Mouse (Mus musculus) hindbrain, embryonic 14.5 days (tissue): ENCODE data around the gene Mphosph9. TPM values are rescaled to one million over a fixed set of nuclear protein-coding genes. Genes with fewer than 3 reads are reported as not detected.

Experiments
- ATAC-seq: fragments of 200-750 bp; cut with Nextera tagmentation; 2 replicates; pipeline ENCODE4 v1.8.0; 2017; ENCODE audit warnings: moderate number of reproducible peaks, mild to moderate bottlenecking, moderate TSS enrichment, moderate library complexity; ENCODE audit not compliant: low FRiP score
- DNase-seq: peaks from one replicate; pipeline ENCODE4 v3.0.0-alpha.2; 2015; ENCODE audit warnings: low spot score
- H3K27ac ChIP-seq: fragments of 300-500 bp; sonication (generic); 2 replicates; pipeline ENCODE4 v1.5.1; 2014; ENCODE audit warnings: mild to moderate bottlenecking, moderate library complexity
- H3K27me3 ChIP-seq: fragments of 300-500 bp; sonication (generic); 2 replicates; pipeline ENCODE4 v1.6.1; 2014; ENCODE audit warnings: mild to moderate bottlenecking, low read length, mixed read lengths; ENCODE audit not compliant: control insufficient read depth, insufficient read depth
- H3K36me3 ChIP-seq: fragments of 300-500 bp; sonication (generic); replicated peaks from 2 replicates; pipeline ENCODE4 v1.6.1; 2014; ENCODE audit not compliant: control insufficient read depth, insufficient read depth
- H3K4me1 ChIP-seq: fragments of 300-500 bp; sonication (generic); replicated peaks from 2 replicates; pipeline ENCODE4 v1.6.1; 2014; ENCODE audit warnings: antibody characterized with exemption, low read length, mixed read lengths; ENCODE audit not compliant: control insufficient read depth, insufficient read depth
- H3K4me2 ChIP-seq: fragments of 300-500 bp; sonication (generic); replicated peaks from 2 replicates; pipeline ENCODE4 v1.6.1; 2014; ENCODE audit warnings: mild to moderate bottlenecking, moderate library complexity
- H3K4me3 ChIP-seq: fragments of 300-500 bp; sonication (generic); replicated peaks from 2 replicates; pipeline ENCODE4 v1.5.1; 2014; ENCODE audit warnings: mild to moderate bottlenecking, low read length
- H3K9ac ChIP-seq: fragments of 300-500 bp; sonication (generic); 2 replicates; pipeline ENCODE4 v1.6.1; 2014
- H3K9me3 ChIP-seq: fragments of 300-500 bp; sonication (generic); 2 replicates; pipeline ENCODE4 v1.6.1; 2016; ENCODE audit warnings: low read length; ENCODE audit not compliant: control insufficient read depth
- WGBS: fragments of 180-500 bp; shearing (Covaris S2); extraction: QIAGEN DNeasy Blood & Tissue Kit; methylation state at CpG from one replicate; pipeline ENCODE4 v1.1.7; 2014; 5-methylcytosine and 5-hydroxymethylcytosine counted together
- polyA plus RNA-seq: library from polyadenylated mRNA; unstranded; fragments of >200 nt; fragmentation: Nextera tagmentation; extraction: Ambion mirVana; gene quantifications from 2 replicates; pipeline ENCODE4 v1.2.1, GENCODE M21; 2014

Mphosph9 gene
- polyA plus RNA-seq, 1 experiment from 2014 or later = 12.6 TPM

DNA sequence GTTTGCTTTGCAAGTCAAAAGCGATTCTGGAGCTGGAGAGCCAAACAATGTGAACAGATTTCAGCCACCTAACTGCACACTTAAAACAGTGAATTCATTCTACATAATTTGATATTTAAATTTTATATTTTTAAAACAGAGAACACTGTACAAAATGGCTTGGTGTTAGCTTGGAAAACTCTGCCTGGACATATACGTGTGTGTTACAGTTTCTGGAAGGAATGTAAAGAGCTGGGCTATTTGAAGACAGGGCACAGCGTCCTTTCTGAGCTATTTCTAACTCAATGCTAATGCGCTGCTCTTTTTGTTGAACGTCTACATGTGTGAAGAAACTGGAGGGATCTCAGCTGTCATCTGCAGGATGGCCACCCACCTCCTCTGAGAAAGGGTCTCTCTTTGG is 33.8 kb downstream of the Mphosph9 start:
- Histone ChIP-seq H3K9ac (no peak overlapping the region), H3K4me3 (no peak overlapping the region), H3K27ac (no peak overlapping the region), H3K4me1 (no peaks in the 10 kb centered on the region), H3K4me2 (no peak overlapping the region), H3K9me3 (no peaks in the 10 kb centered on the region), H3K36me3 (peaks cover 85% of the 10 kb centered on the region), H3K27me3 (no peaks in the 10 kb centered on the region)
- ATAC-seq = no peak
- 93% methylated on average over 5 of the region's 5 CpGs for WGBS
- DNase-seq = no peak

DNA sequence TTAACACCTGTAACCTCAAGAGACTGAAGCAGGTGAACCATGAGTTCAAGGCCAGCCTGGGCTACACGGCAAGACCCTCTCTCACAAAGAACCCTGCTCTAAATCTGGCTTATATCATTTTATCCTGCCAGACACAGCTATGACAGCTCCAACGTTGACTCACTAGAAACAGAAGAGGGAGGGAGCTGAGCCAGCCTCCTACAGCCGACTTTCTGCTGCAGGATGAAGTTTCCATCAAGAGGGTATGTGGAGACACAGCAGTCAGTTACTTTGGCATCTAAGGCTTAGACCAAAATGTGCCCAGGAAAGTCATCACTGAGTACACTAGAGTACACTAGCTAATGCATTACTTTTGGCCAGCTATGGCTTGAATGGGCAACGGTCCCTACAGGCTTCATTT is 37.6 kb downstream of the Mphosph9 start:
- DNase-seq (no peak), ATAC-seq (no peak)
- H3K4me2 ChIP-seq = no peak overlapping the region
- H3K4me1 ChIP-seq = no peaks in the 10 kb centered on the region
- peaks cover 92% of the 10 kb centered on the region for H3K36me3 ChIP-seq
- H3K27ac ChIP-seq = no peak overlapping the region
- 97% methylated on average over 4 of the region's 4 CpGs for WGBS
- no peak overlapping the region for H3K4me3 ChIP-seq
- no peaks in the 10 kb centered on the region for H3K27me3 ChIP-seq
- H3K9me3 ChIP-seq = no peaks in the 10 kb centered on the region
- no peak overlapping the region for H3K9ac ChIP-seq

DNA sequence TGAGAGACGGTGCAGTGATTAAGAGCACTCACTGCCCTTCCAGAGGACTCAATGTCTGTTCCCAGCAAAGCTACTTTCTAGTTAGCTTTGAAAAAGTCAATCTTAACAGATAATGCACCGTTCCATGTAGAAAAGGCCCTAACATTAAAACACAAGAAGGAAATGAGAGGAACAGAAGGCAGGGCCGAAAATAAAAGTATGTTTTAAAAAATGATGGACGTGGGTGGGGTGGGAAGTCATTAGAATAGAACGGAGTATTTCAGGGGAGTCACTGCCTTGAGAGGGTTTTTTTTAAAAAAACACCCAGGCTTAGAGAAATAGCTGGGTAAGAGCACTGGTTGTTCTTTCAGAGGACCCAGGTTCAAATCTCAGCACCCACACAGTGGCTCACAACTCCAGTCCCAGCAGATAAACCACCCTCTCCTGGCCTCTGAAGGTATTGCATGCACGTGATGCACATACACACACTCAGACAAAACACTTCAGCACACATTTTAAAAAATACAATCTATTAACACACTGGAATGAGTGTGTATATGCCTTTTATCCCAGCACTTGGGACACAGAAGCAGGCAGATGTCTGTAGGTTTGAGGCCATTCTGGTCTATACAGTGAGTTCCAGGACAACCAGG is 40.0 kb downstream of the Mphosph9 start:
- DNase-seq = no peak
- no peak for ATAC-seq
- Histone ChIP-seq H3K4me2 (no peak overlapping the region), H3K4me1 (no peaks in the 10 kb centered on the region), H3K27me3 (no peaks in the 10 kb centered on the region), H3K27ac (no peak overlapping the region), H3K4me3 (no peak overlapping the region), H3K9ac (no peak overlapping the region), H3K36me3 (peaks cover 87% of the 10 kb centered on the region), H3K9me3 (no peaks in the 10 kb centered on the region)
- 98% methylated on average over 6 of the region's 6 CpGs for WGBS

DNA sequence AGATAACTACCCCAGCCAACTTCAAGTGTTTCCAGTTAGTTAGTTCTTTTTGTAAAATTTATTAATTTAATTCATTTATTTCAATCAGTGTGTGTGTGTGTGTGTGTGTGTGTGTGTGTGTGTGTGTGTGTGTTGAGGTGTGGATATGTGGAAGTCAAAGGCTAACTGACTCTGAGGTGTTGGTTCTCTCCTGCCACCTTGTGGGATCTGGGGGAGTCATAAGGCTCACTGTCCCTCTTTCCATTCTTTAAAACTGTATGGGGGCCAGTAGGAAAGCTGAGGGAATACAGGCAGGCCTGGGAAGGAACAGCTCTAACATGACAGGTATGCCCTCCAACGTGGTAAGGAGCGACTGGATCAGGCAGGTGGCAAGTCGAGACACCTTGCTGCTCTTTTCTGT is 43.4 kb downstream of the Mphosph9 start:
- Histone ChIP-seq H3K4me2 (no peak overlapping the region), H3K27me3 (no peaks in the 10 kb centered on the region), H3K27ac (no peak overlapping the region), H3K9ac (no peak overlapping the region), H3K36me3 (peaks cover 77% of the 10 kb centered on the region), H3K9me3 (no peaks in the 10 kb centered on the region), H3K4me1 (no peaks in the 10 kb centered on the region), H3K4me3 (no peak overlapping the region)
- DNase-seq = no peak
- no peak for ATAC-seq
- WGBS = 73% methylated on average over 3 of the region's 3 CpGs

DNA sequence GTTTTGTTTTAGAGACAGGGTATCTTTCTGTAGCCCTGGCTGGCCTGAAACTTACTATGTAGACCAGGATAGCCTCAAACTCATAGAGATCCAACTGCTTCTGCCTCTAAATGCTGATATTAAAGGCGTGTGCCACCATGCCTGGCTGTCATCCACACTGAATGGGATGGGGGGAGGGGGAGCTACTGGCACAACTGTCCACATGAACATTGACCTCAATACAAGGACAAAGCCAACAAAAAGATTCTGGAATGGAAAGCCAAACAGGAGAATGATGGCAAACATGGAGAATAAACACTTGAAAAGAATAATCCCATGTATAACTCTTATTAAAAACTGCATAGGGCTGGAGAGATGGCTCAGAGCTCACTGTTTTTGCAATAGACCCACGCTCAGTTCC is 44.9 kb downstream of the Mphosph9 start:
- peaks cover 74% of the 10 kb centered on the region for H3K36me3 ChIP-seq
- ATAC-seq = no peak
- no peak overlapping the region for H3K4me3 ChIP-seq
- no peak overlapping the region for H3K4me2 ChIP-seq
- no peaks in the 10 kb centered on the region for H3K4me1 ChIP-seq
- H3K27me3 ChIP-seq = no peaks in the 10 kb centered on the region
- no peak for DNase-seq
- H3K27ac ChIP-seq = no peak overlapping the region
- 89% methylated on average over 2 of the region's 2 CpGs for WGBS
- no peak overlapping the region for H3K9ac ChIP-seq
- H3K9me3 ChIP-seq = no peaks in the 10 kb centered on the region

DNA sequence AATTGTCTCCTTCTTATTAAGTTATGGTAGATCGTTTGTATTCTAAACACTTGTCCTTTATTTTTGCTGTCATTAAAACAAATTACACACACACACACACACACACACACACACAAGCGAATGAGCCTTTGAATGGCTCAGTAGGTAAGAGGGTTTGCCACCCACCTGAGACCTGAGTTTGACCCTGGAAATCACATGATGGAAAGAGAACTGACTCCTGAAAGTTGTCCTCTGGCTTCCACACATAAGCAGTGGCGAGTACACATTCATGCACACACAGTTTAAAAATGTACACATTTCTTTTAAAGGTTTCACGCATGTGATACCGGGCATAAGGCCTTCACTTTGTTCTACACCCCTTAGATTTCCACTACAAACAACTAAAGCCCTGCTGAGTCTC is 57.5 kb downstream of the Mphosph9 start:
- Histone ChIP-seq H3K4me3 (no peak overlapping the region), H3K4me1 (0 out of 2 replicates have a peak, but pooled peaks cover 6% of the 10 kb centered on the region), H3K27me3 (no peaks in the 10 kb centered on the region), H3K9me3 (no peaks in the 10 kb centered on the region), H3K27ac (no peak overlapping the region; the same call in 1 of the 2 replicates), H3K9ac (no peak overlapping the region), H3K4me2 (no peak overlapping the region), H3K36me3 (peaks cover 25% of the 10 kb centered on the region)
- WGBS = 84% methylated on average over 5 of the region's 5 CpGs
- no peak for DNase-seq
- no peak for ATAC-seq

DNA sequence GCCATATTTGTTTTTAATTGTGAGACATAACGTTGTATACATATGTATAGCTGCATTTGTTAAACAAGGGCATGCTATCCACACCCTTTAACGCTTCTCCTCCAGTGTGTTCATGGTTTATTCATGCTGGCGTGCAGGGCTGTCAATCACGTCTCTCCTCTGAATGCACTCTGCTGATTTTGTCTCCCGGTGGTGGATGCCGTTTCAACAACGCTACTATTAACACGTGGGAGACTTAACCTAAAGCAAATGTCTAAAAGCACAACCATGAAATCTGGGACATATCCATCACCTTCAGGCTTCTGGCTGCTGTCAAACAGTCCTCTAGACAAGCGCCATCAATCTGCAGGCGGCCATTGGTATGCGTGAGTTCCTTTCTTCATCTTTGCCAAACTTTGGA is 58.1 kb downstream of the Mphosph9 start:
- Histone ChIP-seq H3K4me3 (no peak overlapping the region), H3K27me3 (no peaks in the 10 kb centered on the region), H3K27ac (no peak overlapping the region), H3K4me2 (no peak overlapping the region), H3K4me1 (0 out of 2 replicates have a peak, but pooled peaks cover 6% of the 10 kb centered on the region), H3K9ac (no peak overlapping the region), H3K9me3 (no peaks in the 10 kb centered on the region), H3K36me3 (peaks cover 25% of the 10 kb centered on the region)
- ATAC-seq (peak; percentile 55; the same call in 1 of the 2 replicates), DNase-seq (no peak)
- 17% methylated on average over 11 of the region's 11 CpGs for whole genome bisulfite sequencing

DNA sequence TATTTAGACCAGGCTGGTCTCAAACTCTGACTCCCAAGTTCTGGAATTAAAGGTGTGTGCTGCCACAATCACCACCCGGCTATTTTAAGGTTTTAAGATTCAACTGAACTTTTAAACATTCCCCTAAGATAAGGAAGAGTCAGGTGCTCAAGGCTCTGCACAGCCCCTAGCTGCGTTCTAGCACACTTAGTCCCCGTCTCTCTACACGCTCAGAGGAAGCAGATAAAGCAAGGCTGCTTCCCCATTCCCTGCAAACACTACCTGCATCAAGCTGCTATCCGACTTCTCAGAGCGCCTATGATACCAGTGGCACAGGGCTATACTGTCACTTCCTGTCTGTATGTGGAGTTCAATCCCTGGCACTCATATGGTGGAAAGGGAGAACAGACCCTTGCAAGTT is 60.1 kb downstream of the Mphosph9 start:
- Histone ChIP-seq H3K27me3 (no peaks in the 10 kb centered on the region), H3K36me3 (peaks cover 42% of the 10 kb centered on the region), H3K4me2 (no peak overlapping the region), H3K4me1 (0 out of 2 replicates have a peak, but pooled peaks cover 6% of the 10 kb centered on the region), H3K27ac (no peak overlapping the region), H3K9me3 (no peaks in the 10 kb centered on the region), H3K4me3 (no peak overlapping the region), H3K9ac (no peak overlapping the region)
- WGBS = 94% methylated on average over 6 of the region's 6 CpGs
- DNase-seq (no peak), ATAC-seq (no peak)

DNA sequence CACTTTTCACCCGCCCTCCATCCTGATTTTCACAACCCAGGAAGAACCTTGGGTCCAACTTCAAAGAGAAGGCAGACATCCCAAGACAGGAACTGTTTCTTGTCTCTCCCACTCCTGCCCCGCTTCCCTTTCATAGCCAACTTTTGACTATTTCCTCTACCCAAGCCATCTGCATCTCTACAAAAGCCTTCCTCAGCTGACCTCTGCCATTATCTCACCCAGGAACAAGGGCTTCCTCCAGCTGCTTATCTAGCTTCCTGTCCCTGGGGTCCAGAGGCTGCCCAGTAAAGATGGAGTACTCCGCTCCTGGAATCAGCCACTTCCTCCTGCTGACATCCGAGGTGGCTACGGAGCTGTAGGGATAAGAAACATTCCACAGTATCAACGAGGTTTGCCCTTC is 61.0 kb downstream of the Mphosph9 start:
- peaks cover 51% of the 10 kb centered on the region for H3K36me3 ChIP-seq
- H3K9me3 ChIP-seq = no peaks in the 10 kb centered on the region
- no peak overlapping the region for H3K4me3 ChIP-seq
- DNase-seq (no peak), ATAC-seq (no peak)
- no peak overlapping the region for H3K4me2 ChIP-seq
- WGBS = 81% methylated on average over 6 of the region's 6 CpGs
- no peak overlapping the region for H3K9ac ChIP-seq
- no peaks in the 10 kb centered on the region for H3K27me3 ChIP-seq
- H3K4me1 ChIP-seq = 0 out of 2 replicates have a peak, but pooled peaks cover 6% of the 10 kb centered on the region
- H3K27ac ChIP-seq = no peak overlapping the region

DNA sequence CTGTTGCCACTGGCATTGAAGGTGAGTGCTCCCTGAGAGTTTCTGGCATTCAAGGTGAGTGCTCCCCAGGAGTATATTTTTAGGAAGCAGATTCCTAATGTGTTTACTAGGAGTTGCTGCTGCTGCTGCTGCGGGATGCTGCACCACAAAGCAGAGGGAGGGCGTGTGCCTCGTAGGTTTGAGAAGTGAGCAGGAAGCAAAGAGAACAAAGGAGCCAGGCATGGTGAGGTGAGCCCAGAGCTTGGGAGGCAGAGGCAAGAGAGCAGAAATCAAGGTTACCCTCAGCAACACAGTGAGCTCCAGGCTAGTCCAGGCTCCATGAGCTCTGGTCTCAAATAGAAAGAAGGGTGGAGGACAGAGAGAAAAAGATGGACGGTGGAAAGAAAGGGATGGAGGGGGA is 64.5 kb downstream of the Mphosph9 start:
- Histone ChIP-seq H3K36me3 (peaks cover 81% of the 10 kb centered on the region), H3K4me2 (no peak overlapping the region), H3K4me3 (no peak overlapping the region), H3K27ac (no peak overlapping the region), H3K9ac (no peak overlapping the region), H3K9me3 (no peaks in the 10 kb centered on the region), H3K27me3 (no peaks in the 10 kb centered on the region), H3K4me1 (no peaks in the 10 kb centered on the region)
- WGBS = 75% methylated on average over 4 of the region's 4 CpGs
- ATAC-seq (no peak), DNase-seq (no peak)
